Mouse (Mus musculus) erythroblast, embryonic 14.5 days (primary cell): ENCODE data around the gene Ankzf1.

Experiments
- GATA1 ChIP-seq: IDR thresholded peaks from 2 replicates; pipeline ENCODE4 v1.6.1; 2012; ENCODE audit warnings: low read length, inconsistent platforms, mixed read lengths
- TAL1 ChIP-seq: IDR thresholded peaks from 3 replicates; pipeline ENCODE4 v1.6.1; 2012; ENCODE audit warnings: low read length, inconsistent platforms, mixed read lengths

GRCm38 (mm10) chr1:75214886-75215285 is 22.9 kb downstream of the Ankzf1 start:
- TF ChIP-seq GATA1 (no peak), TAL1 (no peak)
